Mouse (Mus musculus): Measurements from ENCODE around the gene Trmt112. TPM values are rescaled to one million over a fixed set of nuclear protein-coding genes. Genes with fewer than 3 reads are reported as not detected.
A peak's percentile ranks its signal among the peaks of the same experiment; 100 is the strongest.
"Not testable (repeated sequence)": the region's sequence is repeated elsewhere in the genome, so short reads cannot be mapped to it uniquely, and the experiment has no call there.

Trmt112 gene
- polyA plus RNA-seq, 1 experiment from 2014 or later, result 155 TPM

DNA sequence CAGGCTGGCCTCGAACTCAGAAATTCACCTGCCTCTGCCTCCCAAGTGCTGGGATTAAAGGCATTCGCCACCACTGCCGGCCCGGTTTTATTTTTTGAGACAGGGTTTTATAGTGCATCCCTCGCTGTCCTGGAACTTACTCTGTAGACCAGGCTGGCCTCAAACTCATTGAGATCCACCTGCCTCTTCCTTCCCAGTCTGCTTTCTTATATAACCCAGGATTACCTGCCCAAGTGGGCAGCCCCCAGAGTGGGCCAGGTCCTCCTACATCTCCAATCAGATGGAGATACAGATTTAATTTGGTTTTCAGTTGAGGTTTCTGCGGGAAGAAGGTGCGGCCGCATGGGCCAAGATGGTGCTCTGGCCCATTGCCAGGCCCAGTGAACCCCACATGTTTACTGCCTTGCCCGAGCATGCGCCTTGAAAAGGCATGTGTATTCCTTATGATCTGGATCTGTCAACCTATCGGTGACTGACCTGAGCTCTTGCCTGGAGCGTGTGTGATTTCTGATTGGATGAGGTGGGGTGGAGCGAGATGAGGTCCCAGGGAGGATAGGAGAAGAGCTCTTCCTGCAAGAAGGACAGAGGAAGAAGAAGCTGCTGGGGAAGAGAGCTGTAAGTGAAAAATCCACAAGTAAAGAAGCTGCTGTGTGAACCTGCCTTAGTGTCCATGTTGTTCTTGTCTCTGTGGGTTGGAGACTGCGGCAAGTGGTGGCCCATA is 15.6 kb upstream of the Trmt112 start:
- Histone ChIP-seq H3K36me3 (replicated peaks) (no peaks in the 10 kb centered on the region), H3K4me1 (no peaks in the 10 kb centered on the region), H3K4me3 (no peak overlapping the region), H3K27me3 (ENCODE audit: poor library complexity, severe bottlenecking) (no peaks in the 10 kb centered on the region), H3K9me3 (peaks cover 8% of the 10 kb centered on the region; the same call in 1 of the 2 replicates), H3K27ac (no peak overlapping the region)
- DNase-seq (ENCODE audit: extremely low spot score, low spot score), result no peak
- 95% methylated on average over 14 of the region's 14 CpGs for WGBS

GRCm38 (mm10) chr19:6895608-6896305 is 13.7 kb upstream of the Trmt112 start:
- not testable (repeated sequence) for H3K27ac ChIP-seq; H3K4me3 ChIP-seq; H3K27me3 ChIP-seq (ENCODE audit: poor library complexity, severe bottlenecking); H3K36me3 ChIP-seq (replicated peaks); H3K4me1 ChIP-seq; DNase-seq (ENCODE audit: extremely low spot score, low spot score)
- peaks cover 14% of the 10 kb centered on the region; the same call in 1 of the 2 replicates for H3K9me3 ChIP-seq
- WGBS, result 93% methylated on average over 18 of the region's 18 CpGs

DNA sequence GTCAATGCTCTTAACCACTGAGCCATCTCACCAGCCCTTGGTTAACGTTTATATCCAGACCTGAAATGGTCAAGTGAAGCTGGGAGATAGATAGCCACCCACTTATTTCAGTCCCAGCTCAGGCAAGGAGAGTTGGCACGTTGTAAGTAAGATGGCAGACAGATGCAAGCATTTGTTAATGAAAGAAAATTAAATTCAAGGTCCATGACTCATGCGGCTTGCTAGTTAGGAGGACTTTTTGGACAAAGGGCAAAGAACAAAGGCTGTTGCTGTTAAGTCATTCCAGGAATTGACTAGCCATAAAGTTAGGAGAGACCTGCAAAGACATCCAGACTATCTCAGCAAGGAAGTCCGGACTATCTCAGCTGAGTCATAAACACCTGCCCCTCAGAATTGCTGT is 9.9 kb upstream of the Trmt112 start:
- Histone ChIP-seq H3K9me3 (peaks cover 14% of the 10 kb centered on the region; the same call in 1 of the 2 replicates), H3K4me3 (no peak overlapping the region), H3K27me3 (ENCODE audit: poor library complexity, severe bottlenecking) (no peaks in the 10 kb centered on the region), H3K36me3 (replicated peaks) (peaks cover 7% of the 10 kb centered on the region; the same call in 1 of the 2 replicates), H3K27ac (no peak overlapping the region), H3K4me1 (no peaks in the 10 kb centered on the region)
- WGBS, result 83% methylated on average over 4 of the region's 4 CpGs
- DNase-seq (ENCODE audit: extremely low spot score, low spot score), result no peak

GRCm38 (mm10) chr19:6903031-6903430 is 6.5 kb upstream of the Trmt112 start:
- no peak for DNase-seq (ENCODE audit: extremely low spot score, low spot score)
- Histone ChIP-seq H3K9me3 (peaks cover 6% of the 10 kb centered on the region; the same call in 1 of the 2 replicates), H3K36me3 (replicated peaks) (peaks cover 40% of the 10 kb centered on the region), H3K27me3 (ENCODE audit: poor library complexity, severe bottlenecking) (no peaks in the 10 kb centered on the region), H3K27ac (no peak overlapping the region), H3K4me1 (peaks cover 12% of the 10 kb centered on the region), H3K4me3 (no peak overlapping the region)
- 94% methylated on average over 1 of the region's 1 CpGs for WGBS

GRCm38 (mm10) chr19:6904846-6905245 is 4.7 kb upstream of the Trmt112 start:
- Histone ChIP-seq H3K27me3 (ENCODE audit: poor library complexity, severe bottlenecking) (no peaks in the 10 kb centered on the region), H3K4me3 (no peak overlapping the region), H3K9me3 (peaks cover 6% of the 10 kb centered on the region; the same call in 1 of the 2 replicates), H3K36me3 (replicated peaks) (peaks cover 40% of the 10 kb centered on the region), H3K4me1 (peaks cover 28% of the 10 kb centered on the region), H3K27ac (no peak overlapping the region)
- 84% methylated on average over 2 of the region's 2 CpGs for WGBS
- no peak for DNase-seq (ENCODE audit: extremely low spot score, low spot score)

DNA sequence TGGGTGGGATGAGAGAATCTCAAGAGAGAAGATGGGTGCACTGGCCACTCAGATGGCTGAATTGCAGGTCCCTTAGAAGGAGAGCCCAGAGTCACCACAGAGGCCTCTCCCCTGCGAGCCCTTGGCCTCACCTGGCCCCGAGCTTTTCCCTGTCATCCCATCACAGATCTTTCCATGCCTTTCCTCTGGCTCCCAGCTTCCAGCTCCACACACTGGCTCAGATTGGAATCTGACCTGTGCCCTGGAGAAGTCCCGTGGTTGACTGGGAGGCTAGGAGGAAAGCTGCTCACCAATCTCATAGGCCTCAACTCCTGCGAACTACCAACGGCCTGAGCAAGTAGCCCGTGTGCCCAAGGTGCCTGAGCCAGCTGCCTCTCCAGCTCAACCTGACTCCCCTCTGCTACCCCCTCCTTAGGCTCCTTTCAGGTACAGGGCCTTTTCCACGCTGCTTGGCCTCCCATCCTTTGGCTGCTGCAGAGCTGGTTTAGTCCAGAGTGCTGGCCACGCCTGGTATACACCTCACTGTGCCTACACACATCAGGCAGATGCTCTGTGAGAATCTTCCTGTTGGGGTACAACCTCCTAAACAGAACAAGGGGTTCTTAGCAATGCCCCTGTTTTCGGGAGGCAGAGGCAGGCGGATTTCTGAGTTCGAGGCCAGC is 3.9 kb upstream of the Trmt112 start:
- no peak for DNase-seq (ENCODE audit: extremely low spot score, low spot score)
- H3K9me3 ChIP-seq, result no peaks in the 10 kb centered on the region
- 91% methylated on average over 11 of the region's 11 CpGs for WGBS

DNA sequence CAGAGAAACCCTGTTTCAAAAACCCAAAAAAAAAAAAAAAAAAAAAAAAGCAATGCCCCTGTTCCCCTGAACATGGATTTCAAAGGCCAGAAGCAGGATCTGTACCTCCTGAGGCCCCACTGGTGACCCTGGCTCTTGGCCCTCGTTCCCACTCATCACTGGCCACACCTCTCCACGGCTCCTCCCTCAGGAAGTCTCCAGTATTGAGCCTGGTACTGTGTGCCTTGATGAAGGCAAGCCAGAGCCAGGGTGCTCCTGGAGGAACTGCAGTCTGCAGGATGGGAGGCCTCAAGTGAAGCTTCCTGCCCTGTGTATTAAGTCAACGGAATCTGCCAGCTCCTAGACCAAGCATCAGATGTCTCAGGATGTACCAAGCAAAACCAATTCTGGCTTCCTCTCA is 3.3 kb upstream of the Trmt112 start:
- H3K9me3 ChIP-seq, result no peaks in the 10 kb centered on the region
- peaks cover 44% of the 10 kb centered on the region for H3K36me3 ChIP-seq (replicated peaks)
- peaks cover 32% of the 10 kb centered on the region for H3K4me1 ChIP-seq
- no peak overlapping the region for H3K27ac ChIP-seq
- no peak for DNase-seq (ENCODE audit: extremely low spot score, low spot score)
- 85% methylated on average over 3 of the region's 3 CpGs for WGBS
- no peaks in the 10 kb centered on the region for H3K27me3 ChIP-seq (ENCODE audit: poor library complexity, severe bottlenecking)
- no peak overlapping the region for H3K4me3 ChIP-seq

More for the DNA sequence above, 3.9 kb upstream of the Trmt112 start:
- Histone ChIP-seq H3K27ac (no peak overlapping the region), H3K4me1 (peaks cover 28% of the 10 kb centered on the region), H3K36me3 (replicated peaks) (peaks cover 40% of the 10 kb centered on the region), H3K27me3 (ENCODE audit: poor library complexity, severe bottlenecking) (no peaks in the 10 kb centered on the region), H3K4me3 (no peak overlapping the region)

- Histone ChIP-seq H3K4me3 (no peak overlapping the region), H3K27me3 (ENCODE audit: poor library complexity, severe bottlenecking) (no peaks in the 10 kb centered on the region), H3K27ac (no peak overlapping the region), H3K9me3 (no peaks in the 10 kb centered on the region), H3K36me3 (replicated peaks) (peaks cover 53% of the 10 kb centered on the region), H3K4me1 (peaks cover 39% of the 10 kb centered on the region)
- no peak for DNase-seq (ENCODE audit: extremely low spot score, low spot score)
- WGBS, result 95% methylated on average over 8 of the region's 8 CpGs
Observed at GRCm38 (mm10) chr19:6907094-6907493, 2.4 kb upstream of the Trmt112 start.

- H3K36me3 ChIP-seq (replicated peaks), result peaks cover 61% of the 10 kb centered on the region
- H3K27ac ChIP-seq, result no peak overlapping the region
- peak overlapping the region; percentile 81 for H3K4me3 ChIP-seq
- no peaks in the 10 kb centered on the region for H3K27me3 ChIP-seq (ENCODE audit: poor library complexity, severe bottlenecking)
- WGBS, result 91% methylated on average over 7 of the region's 7 CpGs
- no peak for DNase-seq (ENCODE audit: extremely low spot score, low spot score)
- peaks cover 39% of the 10 kb centered on the region for H3K4me1 ChIP-seq
- no peaks in the 10 kb centered on the region for H3K9me3 ChIP-seq
Observed at GRCm38 (mm10) chr19:6907811-6908540, 1.5 kb upstream of the Trmt112 start.

DNA sequence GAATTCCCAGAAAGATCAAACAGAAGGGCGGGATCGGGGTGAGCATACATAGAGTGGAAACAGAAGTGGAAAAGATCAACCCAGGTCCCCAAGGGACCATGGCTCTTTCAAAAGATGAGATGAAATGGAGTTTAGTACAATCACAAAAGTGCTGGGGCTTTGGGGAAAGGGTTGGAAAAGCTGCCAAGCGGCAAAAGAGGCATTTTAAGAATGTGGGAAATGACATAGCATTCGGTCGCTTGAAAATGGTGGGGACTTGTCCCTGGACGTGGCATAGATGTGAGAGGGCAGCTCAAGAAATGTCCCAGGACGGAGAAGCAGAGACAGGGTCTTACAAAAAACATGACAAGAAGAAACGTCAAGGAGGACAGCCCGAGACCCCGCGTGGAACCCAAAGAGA is 477 bp upstream of the Trmt112 start:
- no peaks in the 10 kb centered on the region for H3K27me3 ChIP-seq (ENCODE audit: poor library complexity, severe bottlenecking)
- H3K4me3 ChIP-seq, result peak overlapping the region; percentile 81
- no peak for DNase-seq (ENCODE audit: extremely low spot score, low spot score)
- peaks cover 70% of the 10 kb centered on the region for H3K36me3 ChIP-seq (replicated peaks)
- H3K9me3 ChIP-seq, result no peaks in the 10 kb centered on the region
- peak overlapping the region; percentile 95 for H3K27ac ChIP-seq
- WGBS, result 16% methylated on average over 11 of the region's 11 CpGs
- H3K4me1 ChIP-seq, result peaks cover 39% of the 10 kb centered on the region

DNA sequence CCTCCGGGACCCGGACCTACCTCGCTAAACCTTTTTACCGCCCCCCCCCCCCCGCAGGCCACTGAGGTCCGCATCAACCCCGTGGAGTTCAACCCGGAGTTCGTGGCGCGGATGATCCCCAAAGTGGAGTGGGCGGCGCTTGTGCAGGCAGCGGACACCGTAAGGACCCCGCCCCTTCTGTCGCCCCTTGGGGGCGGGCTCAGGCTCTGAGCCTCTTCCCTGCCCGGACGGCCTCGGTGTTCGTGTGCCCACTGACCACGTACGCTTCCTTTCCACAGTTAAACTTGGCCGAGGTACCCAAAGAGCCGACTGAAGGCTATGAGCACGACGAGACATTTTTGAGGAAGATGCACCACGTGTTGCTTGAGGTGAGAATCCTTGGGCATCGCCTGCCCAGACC is 808 bp downstream of the Trmt112 start:
- not testable (repeated sequence) for H3K27me3 ChIP-seq (ENCODE audit: poor library complexity, severe bottlenecking); H3K9me3 ChIP-seq
- H3K36me3 ChIP-seq (replicated peaks), result peaks cover 61% of the 10 kb centered on the region
- peak overlapping the region; percentile 95 for H3K27ac ChIP-seq
- peaks cover 39% of the 10 kb centered on the region for H3K4me1 ChIP-seq
- peak; percentile 55 for DNase-seq (ENCODE audit: extremely low spot score, low spot score)
- under 1% methylated on average over 30 of the region's 30 CpGs for WGBS
- H3K4me3 ChIP-seq, result peak overlapping the region; percentile 81

All from forebrain, embryonic 10.5 days (tissue).